Mouse (Mus musculus) megakaryocyte, embryonic 14.5 days (primary cell): Measurements from ENCODE around the gene Usf1. TPM values are rescaled to one million over a fixed set of nuclear protein-coding genes. Genes with fewer than 3 reads are reported as not detected.

ENCODE experiments used
- H3K27me3 ChIP-seq: replicated peaks from 2 replicates; pipeline ENCODE3; 2012; ENCODE audit warnings: inconsistent platforms
- H3K36me3 ChIP-seq: replicated peaks from 2 replicates; pipeline ENCODE3; 2012; ENCODE audit warnings: low read length, inconsistent platforms, mixed read lengths
- H3K4me1 ChIP-seq: 2 replicates; pipeline ENCODE4 v1.6.1; 2012; ENCODE audit warnings: inconsistent platforms
- H3K4me3 ChIP-seq: replicated peaks from 2 replicates; pipeline ENCODE3; 2012; ENCODE audit warnings: moderate library complexity, mild to moderate bottlenecking, inconsistent platforms
- H3K9me3 ChIP-seq: 2 replicates; pipeline ENCODE4 v1.6.1; 2012; ENCODE audit warnings: inconsistent platforms
- FLI1 ChIP-seq: IDR thresholded peaks from 2 replicates; pipeline ENCODE4 v1.6.1; 2012; ENCODE audit warnings: low read length, inconsistent platforms, mixed read lengths
- GATA1 ChIP-seq: IDR thresholded peaks from 3 replicates; pipeline ENCODE4 v1.6.1; 2012; ENCODE audit warnings: mixed read lengths, low read length, inconsistent platforms, borderline replicate concordance
- polyA plus RNA-seq: library from polyadenylated mRNA; stranded (reverse); fragments of >175 nt; gene quantifications from 2 replicates; pipeline ENCODE4 v1.2.3, GENCODE M21; 2012; ENCODE audit warnings: low replicate concordance; ENCODE audit not compliant: insufficient read depth

Gene Usf1
- polyA plus RNA-seq, 1 experiment: 37.8 TPM

- no peak overlapping the region for H3K4me3 ChIP-seq
- TF ChIP-seq FLI1 (no peak), GATA1 (no peak)
- no peaks in the 10 kb centered on the region for H3K9me3 ChIP-seq
- no peaks in the 10 kb centered on the region for H3K27me3 ChIP-seq
- H3K36me3 ChIP-seq: peaks cover 4% of the 10 kb centered on the region
- H3K4me1 ChIP-seq: peaks cover 54% of the 10 kb centered on the region
These were observed 24.9 kb downstream of the Usf1 start for GRCm38 (mm10) chr1:171435974-171436373.

DNA sequence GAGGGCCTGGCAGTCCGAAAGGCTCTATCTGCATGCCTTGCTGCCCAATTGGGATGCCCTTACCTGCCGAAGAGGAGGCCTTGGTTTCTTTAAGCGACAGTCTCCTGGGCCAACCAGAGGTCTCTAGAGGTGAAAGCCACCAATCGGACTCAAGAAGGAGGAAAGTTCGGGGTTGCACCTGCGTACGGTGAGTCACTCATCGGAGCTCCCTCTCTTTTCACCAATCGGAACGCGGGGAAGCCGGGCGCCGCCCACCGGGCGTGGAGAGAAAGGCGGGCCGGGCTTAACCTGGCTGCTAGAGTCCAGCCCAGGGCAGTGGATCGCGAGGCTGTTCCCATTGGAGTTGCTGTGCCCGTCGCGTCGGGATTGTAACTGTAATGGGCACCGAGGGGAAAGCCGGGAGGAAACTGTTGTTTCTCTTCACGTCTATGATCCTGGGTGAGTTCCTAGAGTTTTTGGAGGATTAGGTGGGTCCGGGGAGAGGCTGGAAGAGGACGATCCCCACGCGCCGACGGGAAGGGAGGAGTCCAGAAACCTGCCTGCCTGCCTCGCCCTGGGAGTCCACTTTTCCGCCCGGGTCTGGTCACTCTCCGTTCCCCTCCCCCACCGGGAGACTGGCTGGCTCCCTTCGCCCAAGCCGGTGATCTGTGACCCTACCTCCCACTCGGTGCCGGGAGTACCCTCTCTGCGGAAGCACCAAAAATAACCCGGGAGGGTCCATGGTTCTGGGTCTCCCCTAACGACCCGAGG lies 26.3 kb downstream of the Usf1 start, which contains the start of gene F11r:
F11r (plus strand) TSS at position 272 of the 750 bp plus-strand sequence.
- H3K9me3 ChIP-seq: no peaks in the 10 kb centered on the region
- H3K27me3 ChIP-seq: no peaks in the 10 kb centered on the region
- TF ChIP-seq FLI1 (no peak), GATA1 (no peak)
- H3K4me3 ChIP-seq: peak within 1 kb of the TSS; percentile 97
- H3K4me1 ChIP-seq: peaks cover 66% of the 10 kb centered on the region
- peaks cover 4% of the 10 kb centered on the region for H3K36me3 ChIP-seq

DNA sequence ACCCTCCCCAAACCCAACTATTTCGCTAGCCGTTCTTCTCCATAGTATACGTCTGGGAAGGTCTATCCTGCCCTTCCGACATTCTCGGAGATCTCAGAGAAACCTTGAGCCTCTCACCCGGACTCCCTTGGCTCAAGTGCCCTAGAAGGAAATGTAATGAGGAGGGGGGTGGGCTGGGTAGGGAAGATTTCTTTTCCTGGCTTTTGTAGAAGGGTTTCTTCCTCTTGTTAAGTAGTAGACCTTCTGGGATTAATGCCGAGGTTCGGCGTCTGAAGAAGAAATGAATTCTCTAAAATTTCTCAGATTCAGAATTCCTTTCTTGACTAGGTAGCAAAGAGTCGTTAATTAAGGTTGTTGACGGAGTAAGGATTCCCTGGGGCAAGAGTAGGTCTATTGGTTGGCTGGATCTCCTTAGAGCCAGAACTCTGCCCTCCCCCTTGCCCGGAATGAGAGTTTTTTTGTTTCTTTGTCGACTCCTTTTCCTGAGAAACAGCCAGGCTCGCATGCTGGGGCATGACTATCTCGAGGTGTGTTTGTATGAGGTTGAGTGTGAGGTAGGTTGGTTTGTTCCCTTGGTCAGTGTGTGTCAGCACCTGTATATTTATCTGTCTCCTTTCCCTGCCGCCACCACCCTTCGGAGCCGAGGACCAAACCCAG lies 27.0 kb downstream of the Usf1 start:
- Histone ChIP-seq H3K9me3 (no peaks in the 10 kb centered on the region), H3K4me1 (peaks cover 73% of the 10 kb centered on the region), H3K36me3 (peaks cover 7% of the 10 kb centered on the region), H3K4me3 (peak overlapping the region; percentile 97), H3K27me3 (no peaks in the 10 kb centered on the region)
- TF ChIP-seq GATA1 (no peak), FLI1 (no peak)

GRCm38 (mm10) chr1:171439072-171439471 lies 28.0 kb downstream of the Usf1 start:
- Histone ChIP-seq H3K36me3 (peaks cover 15% of the 10 kb centered on the region), H3K9me3 (peaks cover 5% of the 10 kb centered on the region), H3K4me3 (peak overlapping the region; percentile 97), H3K4me1 (peaks cover 78% of the 10 kb centered on the region), H3K27me3 (no peaks in the 10 kb centered on the region)
- TF ChIP-seq FLI1 (no peak), GATA1 (no peak)

- H3K36me3 ChIP-seq: peaks cover 24% of the 10 kb centered on the region
- peaks cover 5% of the 10 kb centered on the region for H3K9me3 ChIP-seq
- H3K4me3 ChIP-seq: peak overlapping the region; percentile 97
- H3K27me3 ChIP-seq: no peaks in the 10 kb centered on the region
- no peak for TF ChIP-seq GATA1
- TF ChIP-seq FLI1: no peak
- H3K4me1 ChIP-seq: peaks cover 76% of the 10 kb centered on the region
These were observed 29.1 kb downstream of the Usf1 start for GRCm38 (mm10) chr1:171440025-171440725.

DNA sequence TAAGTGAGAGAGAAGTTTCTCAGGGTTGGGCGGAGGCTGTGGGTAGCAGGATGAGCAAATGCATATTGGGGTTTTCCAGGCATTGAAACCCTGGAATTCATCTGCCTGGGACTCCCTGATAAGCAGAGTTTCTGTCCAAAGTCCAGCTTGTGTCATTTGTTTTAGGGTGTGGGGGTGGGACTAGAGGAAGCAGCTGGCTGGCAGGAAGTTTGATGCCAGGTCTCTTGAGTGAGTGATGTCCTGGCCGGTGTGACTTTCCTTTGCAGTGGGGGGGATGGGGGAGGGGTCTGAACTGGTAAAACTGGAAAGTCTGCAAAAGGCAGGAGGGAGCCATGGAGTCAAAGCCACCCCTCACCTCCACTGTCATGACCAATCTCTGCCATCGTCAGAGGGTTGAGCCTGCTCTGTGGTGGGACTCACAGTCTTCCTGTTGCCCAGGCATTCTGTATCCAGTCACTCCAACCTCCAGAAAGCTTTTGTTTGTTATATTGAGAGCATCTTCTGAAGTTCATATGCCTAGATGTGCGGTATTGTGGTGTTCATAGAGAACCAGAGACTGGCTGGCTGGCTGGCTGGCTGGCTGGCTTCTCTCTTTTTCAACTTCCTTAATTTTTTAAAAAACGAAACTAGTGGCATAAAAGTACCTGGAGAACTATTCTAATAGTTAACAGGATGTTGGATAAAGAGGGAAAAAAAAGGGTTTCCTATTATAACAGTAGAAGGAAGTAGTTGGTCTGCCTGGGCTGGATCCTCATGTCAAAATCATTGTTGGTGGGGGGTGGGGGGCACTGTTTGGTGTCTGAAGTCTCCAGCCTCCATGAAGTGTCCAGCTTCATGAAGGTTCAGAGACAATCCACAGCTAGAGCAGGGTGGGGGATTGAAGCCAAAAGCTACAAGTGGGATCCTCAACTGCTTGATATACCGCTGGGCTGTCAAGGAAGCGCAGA lies 30.6 kb downstream of the Usf1 start:
- TF ChIP-seq FLI1 (peak; percentile 29; the same call in 1 of the 2 replicates), GATA1 (no peak; the same call in 2 of the 3 replicates)
- Histone ChIP-seq H3K4me1 (peaks cover 73% of the 10 kb centered on the region), H3K27me3 (no peaks in the 10 kb centered on the region), H3K9me3 (peaks cover 7% of the 10 kb centered on the region), H3K36me3 (peaks cover 40% of the 10 kb centered on the region), H3K4me3 (peak overlapping the region; percentile 97)

DNA sequence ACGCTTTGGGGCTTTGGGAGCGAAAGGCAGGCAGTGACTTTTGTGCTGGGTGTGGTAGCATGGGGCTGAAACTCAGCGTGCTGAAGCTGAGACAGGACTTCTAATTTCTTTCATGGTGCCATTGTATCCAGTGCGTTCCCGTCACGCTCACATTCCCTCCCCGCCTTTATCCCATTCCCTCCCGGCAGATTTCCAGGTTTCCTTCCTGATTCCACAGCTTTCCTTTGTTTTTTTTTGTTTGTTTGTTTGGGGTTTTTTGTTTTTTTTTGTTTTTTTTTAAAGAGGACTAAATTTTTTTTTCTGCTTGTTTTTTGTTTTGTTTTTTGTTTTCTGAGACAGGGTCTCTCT lies 31.3 kb downstream of the Usf1 start:
- Histone ChIP-seq H3K36me3 (peaks cover 40% of the 10 kb centered on the region), H3K9me3 (peaks cover 7% of the 10 kb centered on the region), H3K27me3 (no peaks in the 10 kb centered on the region), H3K4me3 (peak overlapping the region; percentile 97), H3K4me1 (peaks cover 73% of the 10 kb centered on the region)
- TF ChIP-seq GATA1: no peak
- no peak for TF ChIP-seq FLI1

- Histone ChIP-seq H3K36me3 (peaks cover 56% of the 10 kb centered on the region), H3K9me3 (peaks cover 7% of the 10 kb centered on the region), H3K4me1 (peaks cover 79% of the 10 kb centered on the region), H3K4me3 (no peak overlapping the region), H3K27me3 (no peaks in the 10 kb centered on the region)
- TF ChIP-seq GATA1: no peak
- no peak for TF ChIP-seq FLI1
These were observed 33.9 kb downstream of the Usf1 start for GRCm38 (mm10) chr1:171445050-171445449.

DNA sequence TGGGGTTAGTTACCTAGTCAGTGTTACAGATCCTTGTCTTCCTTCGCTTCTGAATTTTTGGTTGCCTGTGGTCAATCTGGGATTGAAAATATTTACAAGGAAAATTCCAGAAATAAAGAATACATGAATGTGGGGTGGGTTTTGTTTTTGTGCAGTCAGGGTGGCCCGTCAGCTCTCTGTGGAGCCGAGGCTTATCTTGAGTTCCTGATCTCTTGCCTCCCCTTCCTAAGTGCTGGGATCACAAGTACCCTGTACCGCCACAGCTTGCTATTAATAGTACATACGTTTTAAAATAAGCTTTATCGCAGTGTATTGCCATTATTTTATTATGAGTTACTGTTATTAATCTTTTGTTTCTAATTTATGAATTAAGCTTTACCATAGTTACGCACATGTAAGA lies 35.7 kb downstream of the Usf1 start:
- Histone ChIP-seq H3K4me3 (no peak overlapping the region), H3K27me3 (no peaks in the 10 kb centered on the region), H3K9me3 (peaks cover 7% of the 10 kb centered on the region), H3K4me1 (peaks cover 73% of the 10 kb centered on the region), H3K36me3 (peaks cover 71% of the 10 kb centered on the region)
- TF ChIP-seq GATA1: no peak
- no peak for TF ChIP-seq FLI1
